Mouse (Mus musculus) skeletal muscle tissue, adult 2 months (tissue): ENCODE measurements at regions not wholly inside any gene's neighbourhood (a gene's known extent, or its start where the extent isn't known, plus 50 kb on each side); places are given as distances from the start of the nearest gene placed in this dataset.

Experiments
- DNase-seq: peaks from one replicate; pipeline ENCODE4 v3.0.0-alpha.2; 2012; ENCODE audit warnings: low read depth, low spot score

- DNase-seq, result peak; percentile 54
Measured at GRCm38 (mm10) chr16:77400276-77400891, 201.5 kb downstream of the Gm11146 start.

- no peak for DNase-seq
Measured at GRCm38 (mm10) chr16:77399846-77400275, 202.0 kb downstream of the Gm11146 start.

- DNase-seq, result no peak
Measured at GRCm38 (mm10) chr16:77394054-77394716, 207.7 kb downstream of the Gm11146 start.

- DNase-seq, result no peak
Measured at GRCm38 (mm10) chr16:77393470-77393869, 208.4 kb downstream of the Gm11146 start.

- no peak for DNase-seq
Measured at GRCm38 (mm10) chr16:77392205-77392604, 209.7 kb downstream of the Gm11146 start.

- no peak for DNase-seq
Measured at GRCm38 (mm10) chr16:77384021-77384729, 217.7 kb downstream of the Gm11146 start.

- no peak for DNase-seq
Measured at GRCm38 (mm10) chr16:77382790-77383189, 219.1 kb downstream of the Gm11146 start.

- DNase-seq, result peak; percentile 22
Measured at GRCm38 (mm10) chr16:77372768-77373167, 229.1 kb downstream of the Gm11146 start.

- DNase-seq, result no peak
Measured at GRCm38 (mm10) chr16:77369810-77370209, 232.1 kb downstream of the Gm11146 start.

- DNase-seq, result no peak
Measured at GRCm38 (mm10) chr16:77365254-77365653, 236.6 kb downstream of the Gm11146 start.

GRCm38 (mm10) chr16:77364439-77364838 lies 237.5 kb downstream of the Gm11146 start:
- no peak for DNase-seq

GRCm38 (mm10) chr16:77359190-77359589 lies 242.7 kb downstream of the Gm11146 start:
- DNase-seq, result no peak

GRCm38 (mm10) chr16:77355260-77355659 lies 246.6 kb downstream of the Gm11146 start:
- no peak for DNase-seq

GRCm38 (mm10) chr16:77354201-77354712 lies 247.6 kb downstream of the Gm11146 start:
- DNase-seq, result no peak

GRCm38 (mm10) chr16:77346128-77346527 lies 255.8 kb downstream of the Gm11146 start:
- DNase-seq, result no peak

- DNase-seq, result no peak
Measured at GRCm38 (mm10) chr16:77332285-77332684, 269.6 kb downstream of the Gm11146 start.

GRCm38 (mm10) chr16:77330996-77331395 lies 270.9 kb downstream of the Gm11146 start:
- peak; percentile 43 for DNase-seq

- DNase-seq, result peak; percentile 14
Measured at GRCm38 (mm10) chr16:77329711-77330530, 272.0 kb downstream of the Gm11146 start.

GRCm38 (mm10) chr16:77329160-77329691 lies 272.7 kb downstream of the Gm11146 start:
- DNase-seq, result peak; percentile 31

- no peak for DNase-seq
Measured at GRCm38 (mm10) chr16:77328628-77329159, 273.2 kb downstream of the Gm11146 start.

- DNase-seq, result no peak
Measured at GRCm38 (mm10) chr16:77328049-77328448, 273.8 kb downstream of the Gm11146 start.
